Mouse (Mus musculus): ENCODE data around the gene Gm3409. TPM values are rescaled to one million over a fixed set of nuclear protein-coding genes. Genes with fewer than 3 reads are reported as not detected.

The Gm3409 gene
- polyA plus RNA-seq, 1 experiment from 2014 or later, result not detected

DNA sequence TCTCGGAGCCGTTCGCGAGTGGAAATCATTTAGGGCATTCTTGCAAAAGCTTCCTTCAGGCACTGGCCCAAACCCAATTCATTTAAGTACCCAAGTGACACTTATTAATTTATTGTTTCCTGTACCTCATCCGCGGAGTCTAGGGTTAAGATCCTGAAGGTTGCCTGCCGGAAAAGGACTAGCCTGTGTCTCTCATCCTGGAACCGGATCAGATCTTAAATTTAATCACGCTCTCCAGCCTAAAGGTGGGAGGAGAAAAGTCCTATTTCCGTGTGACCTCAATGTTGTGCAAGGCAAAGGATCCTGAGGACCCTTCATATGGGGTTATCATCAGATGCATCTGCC, 47.8 kb downstream of the Gm3409 start:
- no peak overlapping the region for H3K4me3 ChIP-seq (ENCODE audit: inconsistent target)
- no peaks in the 10 kb centered on the region for H3K36me3 ChIP-seq (ENCODE audit: inconsistent target)
- no peaks in the 10 kb centered on the region for H3K79me2 ChIP-seq (ENCODE audit: inconsistent target)
- H3K27ac ChIP-seq, result no peak overlapping the region
- WGBS (ENCODE audit: missing documents), result 2% methylated on average over 10 of the region's 10 CpGs

DNA sequence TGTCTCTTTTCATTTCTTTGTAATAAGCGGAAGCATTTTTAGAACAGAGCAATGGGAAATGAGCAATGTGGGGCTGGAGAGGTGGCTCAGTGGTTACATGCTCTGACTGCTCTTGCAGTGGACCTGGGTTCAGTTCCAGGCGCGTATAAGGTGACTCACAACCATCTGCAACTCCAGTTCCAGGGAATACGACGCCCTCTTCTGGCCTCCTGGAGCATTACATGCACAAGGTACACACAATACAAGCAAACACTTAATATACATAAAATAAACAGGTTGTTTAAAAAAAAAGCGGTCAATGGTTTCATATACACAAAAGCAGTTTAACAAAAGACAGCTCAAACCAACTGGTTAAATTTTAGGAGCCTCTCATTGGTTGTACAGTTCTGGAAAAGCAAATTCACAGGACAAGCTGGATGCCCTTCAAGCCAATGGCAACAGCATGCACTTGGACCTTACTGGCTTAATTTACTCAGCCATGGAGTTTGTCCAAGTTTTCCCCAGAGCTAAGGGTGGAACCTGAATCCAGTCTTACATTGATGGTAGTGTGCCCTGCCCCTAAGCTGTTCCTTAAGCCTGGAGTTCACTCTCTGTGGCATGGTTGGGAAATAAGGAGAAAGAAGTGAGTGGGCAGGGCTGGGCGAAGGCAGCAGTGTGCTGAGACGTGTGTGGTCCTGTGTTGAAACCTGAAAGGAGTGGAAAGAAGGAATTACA, 49.1 kb downstream of the Gm3409 start:
- WGBS (ENCODE audit: missing documents), result 86% methylated on average over 4 of the region's 8 CpGs
- Histone ChIP-seq H3K27ac (no peak overlapping the region), H3K4me3 (ENCODE audit: inconsistent target) (no peak overlapping the region), H3K36me3 (ENCODE audit: inconsistent target) (no peaks in the 10 kb centered on the region), H3K79me2 (ENCODE audit: inconsistent target) (no peaks in the 10 kb centered on the region)

Other genes with a start within 250 kb of the Gm3409 start
- not detected in 3 replicates for gene Wasf3, start 152.7 kb upstream of the Gm3409 start, polyA plus RNA-seq (2018)
- gene Gm6408, start 55.7 kb upstream of the Gm3409 start, polyA plus RNA-seq (2018), result not detected in 3 replicates
- gene Gm6370, start 46.3 kb upstream of the Gm3409 start, polyA plus RNA-seq (2018), result not detected in 3 replicates
- gene 4930449I24Rik, start 35.2 kb upstream of the Gm3409 start, polyA plus RNA-seq (2018), result not detected in 3 replicates
- not detected in 3 replicates for gene Gm3402, start 23.5 kb upstream of the Gm3409 start, polyA plus RNA-seq (2018)
- gene Gm3404, start 11.8 kb upstream of the Gm3409 start, polyA plus RNA-seq (2018), result not detected in 3 replicates
- gene Gm3415, start 18.5 kb downstream of the Gm3409 start, polyA plus RNA-seq (2018), result not detected in 3 replicates
- not detected in 3 replicates for gene Gpr12, start 47.6 kb downstream of the Gm3409 start, polyA plus RNA-seq (2018)

All from macrophage (primary cell).